In the genomic region with DNA sequence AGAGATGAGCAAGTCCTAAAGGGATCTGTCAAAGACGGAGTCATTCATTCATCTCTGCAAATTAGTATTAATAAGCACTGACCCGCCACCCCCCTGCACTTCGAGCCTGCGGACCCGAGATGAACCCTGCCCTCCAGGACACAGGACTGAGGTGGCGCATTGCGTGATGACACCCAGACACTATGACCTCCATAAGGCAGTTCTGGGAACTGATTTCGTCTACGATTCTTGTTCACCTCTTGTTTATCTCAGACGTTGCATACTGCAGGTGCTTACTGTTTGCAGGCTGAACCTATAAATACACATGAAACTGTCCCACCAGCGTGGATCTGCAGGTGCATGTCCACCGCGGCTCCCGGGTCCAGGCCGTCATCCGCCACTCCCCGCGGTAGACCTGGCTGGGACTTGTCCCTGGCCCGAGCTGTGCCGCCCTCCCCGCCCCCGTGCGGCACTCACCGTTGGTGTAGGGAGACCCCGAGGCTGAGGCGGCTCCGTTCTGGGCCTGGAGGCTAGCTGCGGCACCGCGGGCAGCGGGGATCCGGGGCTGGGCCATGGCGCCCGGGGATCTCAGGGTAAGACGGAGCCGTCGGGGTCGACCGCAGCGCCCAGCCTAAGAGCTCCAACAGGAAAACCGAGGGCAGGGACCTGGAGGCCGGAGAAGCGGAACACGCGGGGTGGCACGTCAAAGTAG, we compare ENCODE assay signal across 8 mouse cellular contexts. TPM values are rescaled to one million over a fixed set of nuclear protein-coding genes. Genes with fewer than 3 reads are reported as not detected.
DNase-seq lines count a peak whose midpoint lies in the region; ATAC-seq and TF ChIP-seq lines count a peak whose summit lies in the region.

No protein-coding gene starts in this region.

- H3K9me3 ChIP-seq in hindbrain, embryonic 10.5 days: no peaks in the 10 kb centered on the region
- no peaks in the 10 kb centered on the region for H3K9me3 ChIP-seq in neural tube, embryonic 12.5 days

- H3K27me3 ChIP-seq in C2C12 (ENCODE audit: control insufficient read depth, insufficient read depth, insufficient read length): no peaks in the 10 kb centered on the region
- no peaks in the 10 kb centered on the region for H3K27me3 ChIP-seq in hindbrain, embryonic 10.5 days (ENCODE audit: insufficient read depth, poor library complexity, severe bottlenecking)
- H3K27me3 ChIP-seq in liver, adult 2 months (ENCODE audit: control insufficient read depth, insufficient read depth, low read length): no peaks in the 10 kb centered on the region
- no peaks in the 10 kb centered on the region for H3K27me3 ChIP-seq in neural tube, embryonic 12.5 days (replicated peaks)

- H3K27ac ChIP-seq in cortical plate, adult 2 months (ENCODE audit: insufficient read depth, low read length): peak overlapping the region; percentile 83
- peak overlapping the region; percentile 88 for H3K27ac ChIP-seq in hindbrain, embryonic 10.5 days
- H3K27ac ChIP-seq in liver, adult 2 months (replicated peaks; ENCODE audit: insufficient read depth, low read depth, low read length): peak overlapping the region; percentile 99
- H3K27ac ChIP-seq in neural tube, embryonic 12.5 days: peak overlapping the region; percentile 32; the same call in 1 of the 2 replicates

- H3K4me2 ChIP-seq in neural tube, embryonic 12.5 days (replicated peaks): peak overlapping the region; percentile 88

- peak overlapping the region; percentile 97 for H3K4me3 ChIP-seq in C2C12 (ENCODE audit: insufficient read depth, poor library complexity, severe bottlenecking)
- peak overlapping the region; percentile 92 for H3K4me3 ChIP-seq in cortical plate, adult 2 months (ENCODE audit: insufficient read depth, low read length)
- peak overlapping the region; percentile 97 for H3K4me3 ChIP-seq in hindbrain, embryonic 10.5 days
- peak overlapping the region; percentile 98 for H3K4me3 ChIP-seq in liver, adult 2 months (ENCODE audit: insufficient read depth, low read depth, low read length)
- peak overlapping the region; percentile 98 for H3K4me3 ChIP-seq in neural tube, embryonic 12.5 days

- peak overlapping the region; percentile 87 for H3ac ChIP-seq in C2C12 (ENCODE audit: control insufficient read depth, insufficient read length, low read depth)

- H3K79me2 ChIP-seq in C2C12 (ENCODE audit: control insufficient read depth, insufficient read depth): peaks cover 58% of the 10 kb centered on the region
- H3K79me2 ChIP-seq in liver, adult 2 months (ENCODE audit: control insufficient read depth, insufficient read depth, low read length): peaks cover 29% of the 10 kb centered on the region

- TF ChIP-seq POLR2A in cortical plate, adult 2 months (IDR thresholded peaks at IDR 0.05; ENCODE audit: extremely low read depth, insufficient read depth, low read length): no peak
- no peak for TF ChIP-seq POLR2A in liver, adult 2 months (IDR thresholded peaks at IDR 0.05; ENCODE audit: extremely low read depth, insufficient read depth, low read length)

- DNase-seq in embryo, embryonic 11 days: peak; percentile 19
- DNase-seq in embryo, embryonic 10.5 days (ENCODE audit: low spot score): no peak
- DNase-seq in hindbrain, embryonic 10.5 days (ENCODE audit: low spot score): no peak
- DNase-seq in liver, adult 2 months (ENCODE audit: extremely low read depth, low read depth, low spot score): peak; percentile 85
- no peak for DNase-seq in urinary bladder, postnatal 10 days (ENCODE audit: low spot score)

- H3K4me1 ChIP-seq in cortical plate, adult 2 months (ENCODE audit: control insufficient read depth, insufficient read depth, low read length): peaks cover 7% of the 10 kb centered on the region
- H3K4me1 ChIP-seq in hindbrain, embryonic 10.5 days (replicated peaks): peaks cover 24% of the 10 kb centered on the region
- peaks cover 30% of the 10 kb centered on the region for H3K4me1 ChIP-seq in liver, adult 2 months (ENCODE audit: control insufficient read depth, insufficient read depth, low read length)
- H3K4me1 ChIP-seq in neural tube, embryonic 12.5 days: peaks cover 12% of the 10 kb centered on the region

- ATAC-seq in neural tube, embryonic 12.5 days (ENCODE audit: low FRiP score, low read depth): peak; percentile 81

- peaks cover 46% of the 10 kb centered on the region for H3K79me3 ChIP-seq in C2C12 (ENCODE audit: low read depth)

- H3K36me3 ChIP-seq in C2C12 (ENCODE audit: control insufficient read depth, insufficient read depth): peaks cover 15% of the 10 kb centered on the region
- peaks cover 1% of the 10 kb centered on the region; the same call in 1 of the 2 replicates for H3K36me3 ChIP-seq in hindbrain, embryonic 10.5 days
- H3K36me3 ChIP-seq in liver, adult 2 months (ENCODE audit: control insufficient read depth, insufficient read depth, low read length): peaks cover 9% of the 10 kb centered on the region
- H3K36me3 ChIP-seq in neural tube, embryonic 12.5 days: no peaks in the 10 kb centered on the region

- TF ChIP-seq CTCF in C2C12 (IDR thresholded peaks at IDR 0.05; ENCODE audit: control insufficient read depth, insufficient read depth, insufficient read length): no peak
- no peak for TF ChIP-seq CTCF in cortical plate, adult 2 months (IDR thresholded peaks at IDR 0.05; ENCODE audit: extremely low read depth, insufficient read depth, low read length)
- TF ChIP-seq CTCF in liver, adult 2 months (IDR thresholded peaks at IDR 0.05; ENCODE audit: low read depth, low read length): no peak

- WGBS in hindbrain, embryonic 10.5 days: under 1% methylated on average over 46 of the region's 46 CpGs
- WGBS in liver, adult 2 months: under 1% methylated on average over 46 of the region's 46 CpGs
- under 1% methylated on average over 46 of the region's 46 CpGs for WGBS in neural tube, embryonic 12.5 days

- peak overlapping the region; percentile 100 for H3K9ac ChIP-seq in liver, adult 2 months (ENCODE audit: low read depth, low read length)
- H3K9ac ChIP-seq in neural tube, embryonic 12.5 days: peak overlapping the region; percentile 95

TF ChIP-seq in C2C12, 6 proteins besides CTCF, POLR2A, EP300 and RAD21:
- TF ChIP-seq USF1 (IDR thresholded peaks at IDR 0.05; ENCODE audit: low read depth) (no peak), MAX (IDR thresholded peaks at IDR 0.05) (no peak), MYOD1 (IDR thresholded peaks at IDR 0.05; ENCODE audit: control insufficient read depth, insufficient read length, low read depth) (no peak), CEBPB (IDR thresholded peaks at IDR 0.05; ENCODE audit: low read depth) (no peak), MYOG (IDR thresholded peaks at IDR 0.05; ENCODE audit: control insufficient read depth, extremely low read depth, insufficient read length) (no peak), FOSL1 (IDR thresholded peaks at IDR 0.05; ENCODE audit: insufficient read depth, low read length, poor library complexity, severe bottlenecking) (no peak)

RNA-seq across cellular contexts. Expression of a gene that starts 7.7 kb away (rescaled TPM):
- polyA plus RNA-seq in C2C12 (2012; fragmentation: generic; extraction: Trizol): 6.2 TPM
- 9.3 and 9.4 TPM in 2 replicates for polyA plus RNA-seq in cortical plate, adult 2 months (2012; rRNA removed)
- polyA plus RNA-seq in hindbrain, embryonic 10.5 days (2016; fragmentation: Nextera tagmentation; extraction: Ambion mirVana): 12.5 and 13.3 TPM in 2 replicates
- 45.1 and 51.1 TPM in 2 replicates for total RNA-seq in liver, adult 2 months (2014; rRNA removed)
- 30.6 and 35.3 TPM in 2 replicates for polyA plus RNA-seq in liver, adult 2 months (2012; rRNA removed)
- polyA plus RNA-seq in neural tube, embryonic 12.5 days (2016; fragmentation: Nextera tagmentation; extraction: Ambion mirVana): 14.5 and 15.9 TPM in 2 replicates

RNA-seq across cellular contexts. Expression of a gene that starts 7.7 kb away (rescaled TPM):
- polyA plus RNA-seq in C2C12 (2012; fragmentation: generic; extraction: Trizol): 50.4 TPM
- polyA plus RNA-seq in cortical plate, adult 2 months (2012; rRNA removed): 97.2 and 100 TPM in 2 replicates
- polyA plus RNA-seq in hindbrain, embryonic 10.5 days (2016; fragmentation: Nextera tagmentation; extraction: Ambion mirVana): 117 and 135 TPM in 2 replicates
- total RNA-seq in liver, adult 2 months (2014; rRNA removed): 257 and 370 TPM in 2 replicates
- polyA plus RNA-seq in liver, adult 2 months (2012; rRNA removed): 61.0 and 75.6 TPM in 2 replicates
- 144 and 146 TPM in 2 replicates for polyA plus RNA-seq in neural tube, embryonic 12.5 days (2016; fragmentation: Nextera tagmentation; extraction: Ambion mirVana)

Comparison
In these comparisons a context has a peak if more than half of its experiments do, and no peak if none do; other contexts are left out.
1. DNase-seq: peak in embryo, embryonic 11 days (single experiment) and liver, adult 2 months (single experiment); none in embryo, embryonic 10.5 days (single experiment), hindbrain, embryonic 10.5 days (single experiment) and urinary bladder, postnatal 10 days (single experiment).
2. H3K27ac ChIP-seq: peak in every context shown above with its lines; median percentile 99 in liver, adult 2 months; 88 in hindbrain, embryonic 10.5 days; 83 in cortical plate, adult 2 months; 32 in neural tube, embryonic 12.5 days.
3. Peak in every context shown above with its lines, with median percentiles within 50 percentile points of each other: H3K4me3 ChIP-seq.